Mouse (Mus musculus): ENCODE data around the gene Pxn. TPM values are rescaled to one million over a fixed set of nuclear protein-coding genes. Genes with fewer than 3 reads are reported as not detected.
"Not testable (repeated sequence)": the region's sequence is repeated elsewhere in the genome, so short reads cannot be mapped to it uniquely, and the experiment has no call there.

The Pxn gene
- polyA plus RNA-seq, 1 experiment from 2014 or later = 18.3 TPM

DNA sequence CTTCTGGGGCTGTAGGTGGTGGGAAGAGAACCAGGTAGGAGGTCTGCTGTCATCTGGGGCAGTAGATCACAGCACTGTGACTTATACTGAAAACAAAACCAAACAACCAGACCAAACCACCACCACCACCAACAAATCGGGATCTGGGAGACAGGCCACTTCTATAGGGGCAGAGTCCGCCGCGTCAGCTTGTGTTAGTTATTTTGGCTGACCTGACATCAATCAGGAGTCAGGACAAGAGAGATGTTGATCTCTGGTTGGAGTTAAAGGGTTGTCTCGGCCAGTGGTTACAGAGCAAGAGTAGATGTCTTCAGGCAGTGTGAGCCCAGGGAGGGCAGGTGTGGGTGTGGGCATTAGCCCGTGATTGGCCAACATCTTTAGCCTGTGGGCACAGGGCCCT is 7.9 kb downstream of the Pxn start:
- WGBS = 94% methylated on average over 6 of the region's 6 CpGs
- H3K9ac ChIP-seq (replicated peaks) = no peak overlapping the region
- H3K4me1 ChIP-seq (replicated peaks) = peaks cover 16% of the 10 kb centered on the region
- peak overlapping the region; percentile 37; the same call in 1 of the 2 replicates for H3K27ac ChIP-seq
- no peak overlapping the region for H3K4me3 ChIP-seq (replicated peaks)
- H3K4me2 ChIP-seq (replicated peaks) = no peak overlapping the region
- no peaks in the 10 kb centered on the region for H3K27me3 ChIP-seq
- no peak for ATAC-seq
- H3K36me3 ChIP-seq = 0 out of 2 replicates have a peak, but pooled peaks cover 2% of the 10 kb centered on the region
- H3K9me3 ChIP-seq = no peaks in the 10 kb centered on the region

GRCm38 (mm10) chr5:115514896-115515587 is 8.6 kb downstream of the Pxn start:
- Histone ChIP-seq H3K36me3 (0 out of 2 replicates have a peak, but pooled peaks cover 2% of the 10 kb centered on the region), H3K9me3 (no peaks in the 10 kb centered on the region), H3K4me3 (replicated peaks) (no peak overlapping the region), H3K27ac (peak overlapping the region; percentile 37), H3K9ac (replicated peaks) (no peak overlapping the region), H3K4me2 (replicated peaks) (no peak overlapping the region), H3K27me3 (no peaks in the 10 kb centered on the region), H3K4me1 (replicated peaks) (peaks cover 9% of the 10 kb centered on the region)
- ATAC-seq = no peak
- 70% methylated on average over 20 of the region's 20 CpGs for WGBS

- Histone ChIP-seq H3K36me3 (0 out of 2 replicates have a peak, but pooled peaks cover 2% of the 10 kb centered on the region), H3K9me3 (no peaks in the 10 kb centered on the region), H3K27me3 (no peaks in the 10 kb centered on the region), H3K27ac (peak overlapping the region; percentile 30; the same call in 1 of the 2 replicates), H3K4me1 (replicated peaks) (0 out of 2 replicates have a peak, but pooled peaks cover 5% of the 10 kb centered on the region), H3K4me2 (replicated peaks) (no peak overlapping the region), H3K4me3 (replicated peaks) (no peak overlapping the region), H3K9ac (replicated peaks) (no peak overlapping the region)
- 82% methylated on average over 32 of the region's 32 CpGs for WGBS
- no peak for ATAC-seq
These were observed 9.8 kb downstream of the Pxn start for GRCm38 (mm10) chr5:115516081-115516907.

- H3K27ac ChIP-seq = no peak overlapping the region
- 94% methylated on average over 7 of the region's 7 CpGs for WGBS
- H3K36me3 ChIP-seq = 0 out of 2 replicates have a peak, but pooled peaks cover 2% of the 10 kb centered on the region
- no peaks in the 10 kb centered on the region for H3K9me3 ChIP-seq
- 0 out of 2 replicates have a peak, but pooled peaks cover 5% of the 10 kb centered on the region for H3K4me1 ChIP-seq (replicated peaks)
- no peak overlapping the region for H3K4me3 ChIP-seq (replicated peaks)
- no peaks in the 10 kb centered on the region for H3K27me3 ChIP-seq
- H3K4me2 ChIP-seq (replicated peaks) = no peak overlapping the region
- ATAC-seq = no peak
- H3K9ac ChIP-seq (replicated peaks) = no peak overlapping the region
These were observed 10.4 kb downstream of the Pxn start for GRCm38 (mm10) chr5:115516908-115517307.

- no peak overlapping the region for H3K27ac ChIP-seq
- H3K4me1 ChIP-seq (replicated peaks) = 0 out of 2 replicates have a peak, but pooled peaks cover 5% of the 10 kb centered on the region
- 92% methylated on average over 9 of the region's 9 CpGs for WGBS
- ATAC-seq = no peak
- no peak overlapping the region for H3K4me2 ChIP-seq (replicated peaks)
- H3K27me3 ChIP-seq = no peaks in the 10 kb centered on the region
- H3K4me3 ChIP-seq (replicated peaks) = no peak overlapping the region
- 0 out of 2 replicates have a peak, but pooled peaks cover 2% of the 10 kb centered on the region for H3K36me3 ChIP-seq
- no peak overlapping the region for H3K9ac ChIP-seq (replicated peaks)
- no peaks in the 10 kb centered on the region for H3K9me3 ChIP-seq
These were observed 11.0 kb downstream of the Pxn start for GRCm38 (mm10) chr5:115517501-115517900.

DNA sequence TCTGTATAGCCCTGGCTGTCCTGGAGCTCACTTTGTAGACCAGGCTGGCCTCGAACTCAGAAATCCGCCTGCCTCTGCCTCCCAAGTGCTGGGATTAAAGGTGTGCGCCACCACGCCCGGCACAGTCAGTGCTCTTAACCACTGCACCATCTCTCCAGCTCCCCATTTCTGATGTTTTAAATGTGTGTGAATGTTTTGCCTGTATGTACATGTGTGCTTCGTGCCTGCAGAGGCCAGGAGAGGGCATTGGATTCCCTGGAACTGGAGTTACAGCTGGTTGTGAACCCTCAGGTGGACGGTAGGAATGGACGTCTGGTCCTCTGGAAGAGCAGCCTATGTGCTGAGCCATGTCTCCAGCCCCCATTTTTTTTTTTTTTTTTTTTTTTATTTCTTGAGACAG is 11.7 kb downstream of the Pxn start:
- not testable (repeated sequence) for ATAC-seq; H3K4me1 ChIP-seq (replicated peaks); H3K4me2 ChIP-seq (replicated peaks); H3K27ac ChIP-seq; H3K9me3 ChIP-seq; H3K36me3 ChIP-seq; H3K27me3 ChIP-seq; H3K9ac ChIP-seq (replicated peaks); H3K4me3 ChIP-seq (replicated peaks)
- 97% methylated on average over 8 of the region's 8 CpGs for WGBS

- WGBS = 85% methylated on average over 21 of the region's 21 CpGs
- no peak for ATAC-seq
- H3K27ac ChIP-seq = no peak overlapping the region
These were observed 13.9 kb downstream of the Pxn start for GRCm38 (mm10) chr5:115520325-115520869.

GRCm38 (mm10) chr5:115521553-115522461 is 15.3 kb downstream of the Pxn start:
- 0 out of 2 replicates have a peak, but pooled peaks cover 2% of the 10 kb centered on the region for H3K36me3 ChIP-seq
- no peak for ATAC-seq
- WGBS = 81% methylated on average over 20 of the region's 21 CpGs

More at GRCm38 (mm10) chr5:115520325-115520869, 13.9 kb downstream of the Pxn start:
- no peak overlapping the region for H3K9ac ChIP-seq (replicated peaks)
- no peak overlapping the region for H3K4me3 ChIP-seq (replicated peaks)
- H3K9me3 ChIP-seq = no peaks in the 10 kb centered on the region
- H3K36me3 ChIP-seq = 0 out of 2 replicates have a peak, but pooled peaks cover 2% of the 10 kb centered on the region
- H3K4me1 ChIP-seq (replicated peaks) = peaks cover 12% of the 10 kb centered on the region
- no peak overlapping the region for H3K4me2 ChIP-seq (replicated peaks)
- no peaks in the 10 kb centered on the region for H3K27me3 ChIP-seq

DNA sequence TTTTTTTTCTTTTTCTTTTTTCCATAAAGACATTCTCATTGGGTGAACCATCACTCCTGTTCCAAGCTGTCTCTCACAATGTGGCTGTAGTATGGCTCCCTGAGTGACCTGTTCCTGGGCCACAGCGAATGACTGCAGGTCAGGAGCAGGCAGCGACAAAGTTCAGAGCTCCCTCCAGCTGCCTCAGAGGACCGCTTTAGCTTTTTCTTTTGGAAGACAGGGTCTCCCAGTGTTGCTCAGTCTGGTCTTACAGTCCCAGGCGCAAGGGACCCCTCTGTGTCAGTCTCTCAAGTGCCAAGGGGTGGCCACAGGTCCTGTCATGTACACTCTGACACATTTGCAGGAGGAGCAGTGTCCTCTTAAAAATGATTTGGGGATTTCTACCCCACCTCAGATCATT is 16.1 kb downstream of the Pxn start:
- H3K27ac ChIP-seq = no peak overlapping the region
- no peaks in the 10 kb centered on the region for H3K9me3 ChIP-seq
- H3K9ac ChIP-seq (replicated peaks) = no peak overlapping the region
- no peak overlapping the region for H3K4me3 ChIP-seq (replicated peaks)
- ATAC-seq = no peak
- H3K4me2 ChIP-seq (replicated peaks) = no peak overlapping the region
- WGBS = 91% methylated on average over 4 of the region's 4 CpGs
- H3K4me1 ChIP-seq (replicated peaks) = peaks cover 12% of the 10 kb centered on the region
- H3K27me3 ChIP-seq = no peaks in the 10 kb centered on the region
- H3K36me3 ChIP-seq = 0 out of 2 replicates have a peak, but pooled peaks cover under 1% of the 10 kb centered on the region

More at GRCm38 (mm10) chr5:115521553-115522461, 15.3 kb downstream of the Pxn start:
- Histone ChIP-seq H3K27me3 (no peaks in the 10 kb centered on the region), H3K4me2 (replicated peaks) (no peak overlapping the region), H3K27ac (no peak overlapping the region; the same call in 1 of the 2 replicates), H3K4me1 (replicated peaks) (peaks cover 12% of the 10 kb centered on the region), H3K9ac (replicated peaks) (no peak overlapping the region), H3K9me3 (no peaks in the 10 kb centered on the region), H3K4me3 (replicated peaks) (no peak overlapping the region)

DNA sequence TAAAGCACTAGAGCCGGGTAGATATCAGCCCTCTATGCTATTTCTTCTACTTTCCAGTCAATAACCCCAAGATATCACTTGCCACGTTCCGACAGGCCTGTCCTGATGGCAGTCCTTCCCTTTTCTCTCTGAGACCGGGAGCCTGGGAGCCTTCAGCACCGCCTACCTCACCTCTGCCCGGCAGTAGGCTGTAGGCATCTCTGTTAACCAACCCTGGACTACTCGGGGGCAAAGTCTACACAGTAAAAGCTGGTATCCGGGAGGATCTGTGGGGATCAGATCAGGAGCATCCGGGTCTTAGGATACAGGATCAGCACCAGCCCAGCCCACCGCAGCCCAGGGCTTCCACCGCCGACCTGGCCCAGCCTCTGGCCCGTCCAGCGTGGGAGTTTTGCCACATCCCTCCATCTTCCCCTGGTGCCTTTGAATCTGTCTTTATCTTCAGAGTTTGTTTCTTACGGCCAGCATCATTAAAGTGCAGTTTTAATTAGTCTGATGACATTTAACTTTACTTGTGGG is 16.6 kb downstream of the Pxn start:
- 78% methylated on average over 15 of the region's 15 CpGs for WGBS
- Histone ChIP-seq H3K9me3 (no peaks in the 10 kb centered on the region), H3K27me3 (no peaks in the 10 kb centered on the region), H3K27ac (no peak overlapping the region), H3K36me3 (no peaks in the 10 kb centered on the region), H3K4me1 (replicated peaks) (peaks cover 12% of the 10 kb centered on the region), H3K4me3 (replicated peaks) (no peak overlapping the region), H3K9ac (replicated peaks) (no peak overlapping the region), H3K4me2 (replicated peaks) (no peak overlapping the region)
- no peak for ATAC-seq

DNA sequence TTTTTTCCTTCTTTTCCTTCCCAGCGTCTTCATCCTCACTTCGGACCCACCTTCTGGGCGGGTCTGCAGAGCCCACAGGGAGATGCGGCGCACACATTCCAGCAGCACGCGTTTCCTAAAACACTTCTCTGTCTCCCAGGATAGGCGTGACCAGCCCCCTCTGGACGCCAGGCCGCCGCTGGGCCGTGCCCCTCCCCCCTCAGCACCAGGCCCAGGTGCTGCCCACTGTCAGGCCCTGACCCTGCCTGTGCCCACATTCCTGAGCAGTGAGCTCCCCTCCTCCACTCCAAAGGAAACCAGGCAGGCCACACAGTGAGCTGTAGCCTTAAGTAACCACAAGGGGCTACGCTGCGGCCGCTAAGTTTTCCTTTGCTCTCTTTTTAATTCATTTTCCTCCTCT is 17.5 kb downstream of the Pxn start:
- no peak for ATAC-seq
- H3K4me2 ChIP-seq (replicated peaks) = no peak overlapping the region

More for the DNA sequence above, 17.5 kb downstream of the Pxn start:
- peaks cover 12% of the 10 kb centered on the region for H3K4me1 ChIP-seq (replicated peaks)
- H3K9me3 ChIP-seq = no peaks in the 10 kb centered on the region
- H3K9ac ChIP-seq (replicated peaks) = peak overlapping the region; percentile 51; the same call in 1 of the 2 replicates
- no peak overlapping the region for H3K27ac ChIP-seq
- H3K27me3 ChIP-seq = no peaks in the 10 kb centered on the region
- no peaks in the 10 kb centered on the region for H3K36me3 ChIP-seq
- WGBS = 6% methylated on average over 15 of the region's 15 CpGs
- H3K4me3 ChIP-seq (replicated peaks) = no peak overlapping the region
